ENCODE assay signal across 29 mouse cellular contexts in genomic region chr14:32700972-32701371, GRCm38 (mm10). TPM values are rescaled to one million over a fixed set of nuclear protein-coding genes. Genes with fewer than 3 reads are reported as not detected.
DNase-seq lines count a peak whose midpoint lies in the region; ATAC-seq and TF ChIP-seq lines count a peak whose summit lies in the region.
"Had no signal": no experiment of that assay in that cellular context is flagged by ENCODE, and none has a peak within 500 bp of the region (broad histone marks: within the 10 kb centered on the region; RNA-seq: fewer than 3 reads in every experiment).

No protein-coding gene starts in this region.

- no peak overlapping the region for H3K9ac ChIP-seq in heart, embryonic 11.5 days (ENCODE audit: low read depth, low read length)
- H3K9ac ChIP-seq in heart, postnatal 0 days (replicated peaks; ENCODE audit: low read depth, low read length): no peak overlapping the region
- H3K9ac ChIP-seq: embryonic facial prominence, embryonic 13.5 days; forebrain, embryonic 13.5 days; hindbrain, embryonic 12.5 days; liver, embryonic 15.5 days; lung, embryonic 15.5 days; neural tube, embryonic 12.5 days had no signal

- WGBS in heart, embryonic 11.5 days (ENCODE audit: insufficient replicate concordance): 18% methylated on average over 8 of the region's 8 CpGs
- 21% methylated on average over 8 of the region's 8 CpGs for WGBS in heart, postnatal 0 days

- H3K36me3 ChIP-seq in heart, embryonic 11.5 days (ENCODE audit: control insufficient read depth, insufficient read depth, low read length): no peaks in the 10 kb centered on the region
- H3K36me3 ChIP-seq in heart, postnatal 0 days (replicated peaks; ENCODE audit: control insufficient read depth, insufficient read depth, low read length): no peaks in the 10 kb centered on the region
- H3K36me3 ChIP-seq: embryonic facial prominence, embryonic 13.5 days; G1E; hindbrain, embryonic 12.5 days; limb, embryonic 10.5 days; liver, embryonic 15.5 days; lung, embryonic 15.5 days; neural tube, embryonic 12.5 days had no signal

- H3K4me3 ChIP-seq in heart, embryonic 11.5 days (ENCODE audit: low read depth, low read length): no peak overlapping the region
- H3K4me3 ChIP-seq in heart, postnatal 0 days (ENCODE audit: low read depth, low read length): no peak overlapping the region
- H3K4me3 ChIP-seq: embryonic facial prominence, embryonic 13.5 days; forebrain, embryonic 13.5 days; hindbrain, embryonic 12.5 days; limb, embryonic 10.5 days; liver, embryonic 15.5 days; lung, embryonic 15.5 days; neural tube, embryonic 12.5 days had no signal

- peak; percentile 24; the same call in 1 of the 2 replicates for TF ChIP-seq CTCF in heart, postnatal 0 days (IDR thresholded peaks at IDR 0.05; ENCODE audit: low read depth)

- peak; percentile 49 to 52 for DNase-seq in heart, adult 18-20 months
- DNase-seq in heart, postnatal 25 days (ENCODE audit: low spot score): no peak
- DNase-seq in heart, postnatal 0 days (ENCODE audit: low spot score): peak; percentile 68
- no peak for DNase-seq in cerebellum, postnatal 10 days
- DNase-seq in lung, postnatal 36 days: no peak
- no peak for DNase-seq in embryo, embryonic 10.5 days (ENCODE audit: low spot score)
- DNase-seq: adrenal gland, postnatal 36 days; B cell, adult 2 months; cerebellum, adult 9-11 months; liver; lung, postnatal 4 days; midbrain, embryonic 14.5 days; right cerebral cortex, adult 18-20 months; thymus, adult 18-20 months; thymus, postnatal 36 days had no signal

- peak overlapping the region; percentile 2; the same call in 1 of the 2 replicates for H3K4me2 ChIP-seq in heart, embryonic 11.5 days
- H3K4me2 ChIP-seq in heart, postnatal 0 days (ENCODE audit: low read depth, low read length): no peak overlapping the region
- H3K4me2 ChIP-seq: embryonic facial prominence, embryonic 13.5 days; forebrain, embryonic 13.5 days; hindbrain, embryonic 12.5 days; liver, embryonic 15.5 days; lung, embryonic 15.5 days; neural tube, embryonic 12.5 days had no signal

- peaks cover 10% of the 10 kb centered on the region for H3K27me3 ChIP-seq in heart, embryonic 11.5 days (ENCODE audit: control insufficient read depth, insufficient read depth, low read length)
- H3K27me3 ChIP-seq in heart, postnatal 0 days (ENCODE audit: control insufficient read depth, insufficient read depth, low read length): no peaks in the 10 kb centered on the region
- H3K27me3 ChIP-seq: CH12.LX; embryonic facial prominence, embryonic 13.5 days; forebrain, embryonic 13.5 days; hindbrain, embryonic 12.5 days; liver, embryonic 15.5 days; lung, embryonic 15.5 days; neural tube, embryonic 12.5 days had no signal

- H3K9me3 ChIP-seq in heart, embryonic 11.5 days (replicated peaks; ENCODE audit: control insufficient read depth, low read length): no peaks in the 10 kb centered on the region
- no peaks in the 10 kb centered on the region for H3K9me3 ChIP-seq in heart, postnatal 0 days (replicated peaks; ENCODE audit: control insufficient read depth, low read length)
- H3K9me3 ChIP-seq: embryonic facial prominence, embryonic 13.5 days; forebrain, embryonic 13.5 days; hindbrain, embryonic 12.5 days; limb, embryonic 10.5 days; liver, embryonic 15.5 days; lung, embryonic 15.5 days; neural tube, embryonic 12.5 days had no signal

- intact Hi-C loops in heart, postnatal 25 days (cut with DNase I): no loop called here

- H3K4me1 ChIP-seq in heart, embryonic 11.5 days (ENCODE audit: control insufficient read depth, insufficient read depth, low read length): peaks cover 21% of the 10 kb centered on the region
- 0 out of 2 replicates have a peak, but pooled peaks cover 4% of the 10 kb centered on the region for H3K4me1 ChIP-seq in heart, postnatal 0 days (ENCODE audit: control insufficient read depth, insufficient read depth)
- H3K4me1 ChIP-seq: embryonic facial prominence, embryonic 13.5 days; forebrain, embryonic 13.5 days; hindbrain, embryonic 12.5 days; liver, embryonic 15.5 days; lung, embryonic 15.5 days had no signal

- no peak for ATAC-seq in heart, embryonic 11.5 days (replicated peaks; ENCODE audit: insufficient number of reproducible peaks, low FRiP score, low TSS enrichment)
- ATAC-seq in heart, postnatal 0 days (ENCODE audit: insufficient read depth, low read depth): peak; percentile 89
- ATAC-seq: forebrain, embryonic 13.5 days; intestine, postnatal 0 days; Patski had no signal

- peak overlapping the region; percentile 84 for H3K27ac ChIP-seq in heart, embryonic 11.5 days (ENCODE audit: low read depth, low read length)
- H3K27ac ChIP-seq in heart, postnatal 0 days (ENCODE audit: low read depth): peak overlapping the region; percentile 80
- H3K27ac ChIP-seq: embryonic facial prominence, embryonic 13.5 days; forebrain, embryonic 13.5 days; hindbrain, embryonic 12.5 days; kidney, postnatal 0 days; limb, embryonic 10.5 days; liver, embryonic 15.5 days; lung, embryonic 15.5 days; neural tube, embryonic 12.5 days had no signal

- TF ChIP-seq EP300 in heart, postnatal 0 days (IDR thresholded peaks at IDR 0.05; ENCODE audit: low read depth): no peak

RNA-seq across cellular contexts. Expression of gene 3425401B19Rik, which starts 15.9 kb away (rescaled TPM):
- 100 to 1,000 TPM in 1 of 2 experiments, 10 to 100 TPM in 1; 98.0 to 103 TPM for total RNA-seq in heart, adult 18-20 months (2021)
- 100 to 1,000 TPM; 106 to 121 TPM for total RNA-seq in heart, postnatal 25 days (2021)
- polyA plus RNA-seq in heart, embryonic 11.5 days (2014; fragmentation: Nextera tagmentation; extraction: Ambion mirVana): 6.6 and 6.7 TPM in 2 replicates
- total RNA-seq in heart, postnatal 0 days (2014; rRNA removed; ENCODE audit: low replicate concordance): 19.4 and 22.8 TPM in 2 replicates
- 11.2 and 12.1 TPM in 2 replicates for polyA plus RNA-seq in heart, postnatal 0 days (2015; fragmentation: Nextera tagmentation; extraction: Ambion mirVana)
- total RNA-seq: megakaryocyte-erythroid progenitor cell, adult 5-6 weeks had no signal
- polyA plus RNA-seq: forebrain, embryonic 13.5 days; G1E; midbrain, embryonic 14.5 days; Patski had no signal

Comparison
In these comparisons a context has a peak if more than half of its experiments do, and no peak if none do; other contexts are left out.
1. DNase-seq: peak in heart, adult 18-20 months (2 of 2) and heart, postnatal 0 days (single experiment); none in heart, postnatal 25 days (single experiment), cerebellum, postnatal 10 days (0 of 2), lung, postnatal 36 days (single experiment) and embryo, embryonic 10.5 days (single experiment).